Mouse (Mus musculus): ENCODE measurements at regions not wholly inside any gene's neighbourhood (a gene's known extent, or its start where the extent isn't known, plus 50 kb on each side); places are given as distances from the start of the nearest gene placed in this dataset.

DNA sequence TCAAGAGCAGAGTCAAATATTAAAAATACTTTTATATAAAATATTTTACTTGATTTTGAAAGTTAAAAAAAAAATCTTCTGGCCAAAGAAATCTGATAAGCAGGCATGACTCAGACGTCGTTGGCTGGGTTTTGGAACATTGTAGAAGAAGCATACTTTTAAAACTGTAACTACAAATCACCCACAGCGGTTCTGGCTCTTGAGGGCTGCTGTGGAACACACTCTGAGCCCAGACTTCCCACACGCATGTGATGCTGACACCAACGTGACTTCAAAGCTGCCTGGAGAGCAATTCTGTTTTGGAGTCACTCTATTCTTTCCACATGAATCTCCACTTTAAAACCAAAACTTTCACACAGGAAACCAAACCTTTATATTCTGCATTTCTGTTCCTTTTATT, 1649.2 kb downstream of the Efnb2 start:
- TF ChIP-seq POLR2A (IDR thresholded peaks at IDR 0.05; ENCODE audit: insufficient read depth, low read length) (no peak), CTCF (IDR thresholded peaks at IDR 0.05; ENCODE audit: low read depth, low read length) (no peak)
